Mouse (Mus musculus) MEL (cell line): ENCODE data around the gene Gm10964. TPM values are rescaled to one million over a fixed set of nuclear protein-coding genes. Genes with fewer than 3 reads are reported as not detected.

ENCODE experiments used
- DNase-seq: peaks from one replicate; pipeline ENCODE4 v3.0.0; 2011; ENCODE audit warnings: low read depth, low spot score
- H3K27ac ChIP-seq: 2 replicates; pipeline ENCODE4 v1.5.1; 2012; ENCODE audit warnings: low read depth, mild to moderate bottlenecking, control low read depth, low read length, moderate library complexity; ENCODE audit not compliant: control insufficient read depth
- H3K27me3 ChIP-seq, 2 experiments: fragments of 150-350 bp in 1 of 2; sonication (generic) in 1 of 2; 2 replicates each; pipeline ENCODE4 v1.6.1; 2012; ENCODE audit warnings: low read length in 2 of 2, mild to moderate bottlenecking in 2 of 2, improper control_type of control experiment in 1 of 2, moderate library complexity in 1 of 2; ENCODE audit not compliant: insufficient read depth in 2 of 2, control insufficient read depth in 1 of 2
- H3K36me3 ChIP-seq, 2 experiments: 2 replicates each; pipeline ENCODE4 v1.6.1; 2012 to 2014; ENCODE audit warnings: low read length in 2 of 2, improper control_type of control experiment in 1 of 2, inconsistent platforms in 1 of 2, mild to moderate bottlenecking in 1 of 2; ENCODE audit not compliant: insufficient read depth in 2 of 2, control insufficient read depth in 1 of 2
- H3K4me1 ChIP-seq, 2 experiments: fragments of 150-350 bp in 1 of 2; sonication (generic) in 1 of 2; 2 replicates each; pipeline ENCODE4 v1.6.1; 2012; ENCODE audit warnings: low read length in 2 of 2, improper control_type of control experiment in 1 of 2, mild to moderate bottlenecking in 1 of 2; ENCODE audit not compliant: insufficient read depth in 2 of 2, control insufficient read depth in 1 of 2
- H3K4me3 ChIP-seq, 2 experiments: fragments of 150-350 bp in 1 of 2; sonication (generic) in 1 of 2; 2 replicates each; pipeline ENCODE4 v1.5.1; 2012; ENCODE audit warnings: low read depth in 2 of 2, low read length in 2 of 2, mild to moderate bottlenecking in 2 of 2, moderate library complexity in 2 of 2, control low read depth in 1 of 2, improper control_type of control experiment in 1 of 2; ENCODE audit not compliant: control insufficient read depth in 1 of 2, insufficient read depth in 1 of 2
- H3K79me2 ChIP-seq: 2 replicates; pipeline ENCODE4 v1.6.1; 2012; ENCODE audit warnings: mild to moderate bottlenecking, low read length, moderate library complexity; ENCODE audit not compliant: control insufficient read depth, poor library complexity, insufficient read depth
- H3K9ac ChIP-seq: 2 replicates; pipeline ENCODE4 v1.6.1; 2012; ENCODE audit warnings: low read depth, mild to moderate bottlenecking, control low read depth, low read length, moderate library complexity; ENCODE audit not compliant: control insufficient read depth, poor library complexity, severe bottlenecking
- H3K9me3 ChIP-seq: fragments of 150-350 bp; sonication (generic); replicated peaks from 2 replicates; pipeline ENCODE4 v1.6.1; 2012; ENCODE audit warnings: mild to moderate bottlenecking, low read length, improper control_type of control experiment, moderate library complexity; ENCODE audit not compliant: insufficient read depth
- CHD2 ChIP-seq: IDR thresholded peaks from 2 replicates; pipeline ENCODE4 v1.6.1; 2011; ENCODE audit warnings: low read length, improper control_type of control experiment
- CTCF ChIP-seq, 3 experiments: IDR thresholded peaks in 2 of 3; conservative IDR thresholded peaks in 1 of 3; 2 replicates each; pipeline ENCODE4 v1.5.1; 2011 to 2012; ENCODE audit warnings: low read length in 3 of 3, low read depth in 2 of 3, mild to moderate bottlenecking in 2 of 3, improper control_type of control experiment in 1 of 3, inconsistent platforms in 1 of 3, mixed read lengths in 1 of 3, moderate library complexity in 1 of 3; ENCODE audit not compliant: control insufficient read depth in 1 of 3, insufficient read depth in 1 of 3, poor library complexity in 1 of 3, severe bottlenecking in 1 of 3
- ELF1 ChIP-seq: IDR thresholded peaks from 2 replicates; pipeline ENCODE4 v1.6.1; 2014; ENCODE audit warnings: low read depth, mild to moderate bottlenecking, inconsistent platforms, low read length, improper control_type of control experiment, moderate library complexity
- EP300 ChIP-seq, 2 experiments: IDR thresholded peaks; 2 replicates each; pipeline ENCODE4 v1.6.1; 2011; ENCODE audit warnings: improper control_type of control experiment in 2 of 2, low read length in 2 of 2, low read depth in 1 of 2, mild to moderate bottlenecking in 1 of 2
- GABPA ChIP-seq: IDR thresholded peaks from 2 replicates; pipeline ENCODE4 v1.6.1; 2012; ENCODE audit warnings: low read depth, mild to moderate bottlenecking, inconsistent platforms, low read length, improper control_type of control experiment, moderate library complexity
- GATA1 ChIP-seq: IDR thresholded peaks from 2 replicates; pipeline ENCODE4 v1.6.1; 2011; ENCODE audit warnings: low read depth, low read length, improper control_type of control experiment
- MAFK ChIP-seq: IDR thresholded peaks from 2 replicates; pipeline ENCODE4 v1.6.1; 2011; ENCODE audit warnings: low read depth, mild to moderate bottlenecking, low read length, improper control_type of control experiment, borderline replicate concordance
- MYC ChIP-seq: IDR thresholded peaks from 2 replicates; pipeline ENCODE4 v1.6.1; 2011; ENCODE audit warnings: low read depth, mild to moderate bottlenecking, low read length, improper control_type of control experiment, moderate library complexity
- NRF1 ChIP-seq: IDR thresholded peaks from 2 replicates; pipeline ENCODE4 v1.6.1; 2014; ENCODE audit warnings: low read depth, mild to moderate bottlenecking, inconsistent platforms, low read length, improper control_type of control experiment, moderate library complexity; ENCODE audit not compliant: poor library complexity, insufficient read depth, severe bottlenecking
- POLR2A ChIP-seq, 2 experiments: IDR thresholded peaks; 2 replicates each; pipeline ENCODE4 v1.6.1; 2011 to 2012; ENCODE audit warnings: low read length in 2 of 2, mild to moderate bottlenecking in 2 of 2, control low read depth in 1 of 2, improper control_type of control experiment in 1 of 2, low read depth in 1 of 2, moderate library complexity in 1 of 2; ENCODE audit not compliant: control insufficient read depth in 1 of 2, insufficient read depth in 1 of 2, poor library complexity in 1 of 2
- RCOR1 ChIP-seq: IDR thresholded peaks from 2 replicates; pipeline ENCODE4 v1.6.1; 2012; ENCODE audit warnings: low read depth, mild to moderate bottlenecking, inconsistent platforms, low read length, improper control_type of control experiment
- TAL1 ChIP-seq: IDR thresholded peaks from 2 replicates; pipeline ENCODE4 v1.6.1; 2012; ENCODE audit warnings: mild to moderate bottlenecking, inconsistent platforms, low read length, moderate library complexity, mixed read lengths
- ZC3H11A ChIP-seq: IDR thresholded peaks from 2 replicates; pipeline ENCODE4 v1.6.1; 2012; ENCODE audit warnings: low read depth, mild to moderate bottlenecking, inconsistent platforms, low read length, improper control_type of control experiment
- ZKSCAN1 ChIP-seq: IDR thresholded peaks from 2 replicates; pipeline ENCODE4 v1.6.1; 2012; ENCODE audit warnings: low read depth, mild to moderate bottlenecking, inconsistent platforms, low read length, improper control_type of control experiment, moderate library complexity
- ZNF384 ChIP-seq: IDR thresholded peaks from 2 replicates; pipeline ENCODE4 v1.6.1; 2012; ENCODE audit warnings: low read depth, mild to moderate bottlenecking, inconsistent platforms, low read length, improper control_type of control experiment
- polyA plus RNA-seq, 2 experiments: library from polyadenylated mRNA; stranded (reverse) in 1 of 2; unstranded in 1 of 2; fragments of >175 nt in 1 of 2; fragments of >200 nt in 1 of 2; gene quantifications; 2 replicates each; pipeline versions ENCODE4 v1.2.1 to v1.2.4; 2012; ENCODE audit warnings: low replicate concordance in 2 of 2, low read depth in 1 of 2; ENCODE audit not compliant: insufficient read length in 2 of 2, insufficient read depth in 1 of 2, missing spikeins in 1 of 2
- total RNA-seq: library from RNA; depleted of rRNA; stranded (reverse); fragments of 300-350 nt; gene quantifications from 2 replicates; pipeline ENCODE4 v1.2.3, GENCODE M21; 2012

Gene Gm10964
- total and polyA plus RNA-seq, 3 experiments = not detected

- no peak for DNase-seq
- H3K9me3 ChIP-seq = no peaks in the 10 kb centered on the region
- H3K4me3 ChIP-seq = no peak overlapping the region
- TF ChIP-seq ZKSCAN1 = no peak
- peaks cover 0 to 4% of the 10 kb centered on the region in 2 experiments; a peak in 1 of 4 replicates for H3K27me3 ChIP-seq
- no peaks in the 10 kb centered on the region for H3K79me2 ChIP-seq
- H3K9ac ChIP-seq = no peak overlapping the region
- no peak overlapping the region for H3K27ac ChIP-seq
- no peaks in the 10 kb centered on the region for H3K36me3 ChIP-seq
- no peaks in the 10 kb centered on the region for H3K4me1 ChIP-seq
These were observed 23.1 kb upstream of the Gm10964 start for GRCm38 (mm10) chr3:103715762-103716693.

GRCm38 (mm10) chr3:103716774-103717760 is 22.1 kb upstream of the Gm10964 start:
- H3K4me3 ChIP-seq = no peak overlapping the region
- H3K79me2 ChIP-seq = no peaks in the 10 kb centered on the region
- peaks cover 0 to 4% of the 10 kb centered on the region in 2 experiments; a peak in 3 of 4 replicates for H3K27me3 ChIP-seq
- no peak for DNase-seq
- H3K4me1 ChIP-seq = no peaks in the 10 kb centered on the region
- no peaks in the 10 kb centered on the region for H3K36me3 ChIP-seq
- TF ChIP-seq POLR2A (IDR thresholded peaks at IDR 0.05; ENCODE audit: control insufficient read depth in 1 of 2, insufficient read depth in 1 of 2, low read depth in 1 of 2, low read length in 2 of 2, poor library complexity in 1 of 2) (no peak), MAFK (no peak), MYC (no peak), NRF1 (no peak), ZNF384 (no peak), ZC3H11A (no peak), CHD2 (no peak), EP300 (IDR thresholded peaks at IDR 0.05; ENCODE audit: low read depth in 1 of 2, low read length in 2 of 2) (no peak), ELF1 (no peak), GABPA (no peak), CTCF (IDR thresholded peaks at IDR 0.05 in 2 of 3, conservative IDR thresholded peaks at IDR 0.05 in 1 of 3; ENCODE audit: control insufficient read depth in 1 of 3, insufficient read depth in 1 of 3, low read depth in 2 of 3, low read length in 3 of 3, poor library complexity in 1 of 3, severe bottlenecking in 1 of 3) (no peak), ZKSCAN1 (no peak), GATA1 (no peak), TAL1 (no peak), RCOR1 (no peak)
- H3K9me3 ChIP-seq = no peaks in the 10 kb centered on the region
- H3K27ac ChIP-seq = no peak overlapping the region
- no peak overlapping the region for H3K9ac ChIP-seq
